Mouse (Mus musculus) G1E (cell line): Measurements from ENCODE around the gene Sec61a2. TPM values are rescaled to one million over a fixed set of nuclear protein-coding genes. Genes with fewer than 3 reads are reported as not detected.

Experiments used
- ATAC-seq: 2 replicates; pipeline ENCODE4 v1.8.0; 2016; ENCODE audit warnings: mild to moderate bottlenecking; ENCODE audit not compliant: insufficient number of reproducible peaks, poor library complexity, low FRiP score, severe bottlenecking; ENCODE audit errors: extremely low read depth
- DNase-seq: peaks from one replicate; pipeline ENCODE4 v3.0.0; 2012; ENCODE audit warnings: low spot score
- H3K27me3 ChIP-seq: 2 replicates; pipeline ENCODE4 v1.6.1; 2012; ENCODE audit warnings: mild to moderate bottlenecking, low read length, inconsistent platforms; ENCODE audit not compliant: insufficient read depth
- H3K36me3 ChIP-seq: replicated peaks from 2 replicates; pipeline ENCODE3; 2012; ENCODE audit warnings: mild to moderate bottlenecking, inconsistent platforms
- H3K4me1 ChIP-seq: 2 replicates; pipeline ENCODE4 v1.6.1; 2012; ENCODE audit warnings: low read depth, low read length, inconsistent platforms, mixed read lengths; ENCODE audit not compliant: insufficient read depth
- H3K4me3 ChIP-seq: 2 replicates; pipeline ENCODE4 v1.5.1; 2012; ENCODE audit warnings: low read depth, mild to moderate bottlenecking, inconsistent platforms, low read length, moderate library complexity, mixed read lengths
- H3K9me3 ChIP-seq: replicated peaks from 2 replicates; pipeline ENCODE4 v1.6.1; 2012; ENCODE audit warnings: inconsistent platforms
- CTCF ChIP-seq: IDR thresholded peaks from 2 replicates; pipeline ENCODE4 v1.5.1; 2012; ENCODE audit warnings: low read depth, low read length, inconsistent platforms, mixed read lengths
- GATA1 ChIP-seq: IDR thresholded peaks from 2 replicates; pipeline ENCODE4 v1.6.1; 2012; ENCODE audit warnings: borderline replicate concordance, low read length, inconsistent platforms, mixed read lengths
- GATA2 ChIP-seq: IDR thresholded peaks from 2 replicates; pipeline ENCODE4 v1.6.1; 2012; ENCODE audit warnings: low read depth, low read length, inconsistent platforms, borderline replicate concordance
- POLR2AphosphoS5 ChIP-seq: IDR thresholded peaks from 2 replicates; pipeline ENCODE4 v1.6.1; 2012; ENCODE audit warnings: low read depth, low read length, inconsistent platforms; ENCODE audit not compliant: insufficient replicate concordance
- TAL1 ChIP-seq: conservative IDR thresholded peaks from 2 replicates; pipeline ENCODE4 v1.6.1; 2012; ENCODE audit warnings: low read depth, low read length, inconsistent platforms, mixed read lengths
- polyA plus RNA-seq: library from polyadenylated mRNA; stranded (reverse); fragments of >175 nt; gene quantifications from 2 replicates; pipeline ENCODE4 v1.2.3, GENCODE M21; 2012
- total RNA-seq, 2 experiments: library from RNA; stranded (forward) in 1 of 2; stranded (reverse) in 1 of 2; fragments of 200-1000 nt in 1 of 2; fragments of >200 nt in 1 of 2; fragmentation: Nextera tagmentation in 1 of 2; gene quantifications; 2 replicates each; pipeline ENCODE4 v1.2.3; 2014 to 2017

The Sec61a2 gene
- total and polyA plus RNA-seq, 3 experiments: 2.9 to 116 (median 46.5) TPM

GRCm38 (mm10) chr2:5939319-5939718 lies 44.1 kb upstream of the Sec61a2 start:
- ATAC-seq (no peak), DNase-seq (no peak)
- TF ChIP-seq GATA1 (no peak), TAL1 (no peak), CTCF (no peak), POLR2AphosphoS5 (no peak), GATA2 (no peak)
- Histone ChIP-seq H3K27me3 (peaks cover 32% of the 10 kb centered on the region), H3K9me3 (no peaks in the 10 kb centered on the region), H3K36me3 (no peaks in the 10 kb centered on the region), H3K4me3 (no peak overlapping the region), H3K4me1 (no peaks in the 10 kb centered on the region; the same call in 1 of the 2 replicates)

GRCm38 (mm10) chr2:5936550-5936949 lies 41.3 kb upstream of the Sec61a2 start:
- peaks cover 13% of the 10 kb centered on the region for H3K27me3 ChIP-seq
- no peaks in the 10 kb centered on the region for H3K9me3 ChIP-seq
- no peaks in the 10 kb centered on the region for H3K36me3 ChIP-seq
- no peak for TF ChIP-seq CTCF
- no peak for TF ChIP-seq POLR2AphosphoS5
- TF ChIP-seq GATA1: no peak
- no peak for TF ChIP-seq GATA2
- TF ChIP-seq TAL1: no peak
- H3K4me3 ChIP-seq: no peak overlapping the region
- DNase-seq (no peak), ATAC-seq (no peak)
- no peaks in the 10 kb centered on the region for H3K4me1 ChIP-seq

GRCm38 (mm10) chr2:5936068-5936467 lies 40.8 kb upstream of the Sec61a2 start:
- DNase-seq (no peak), ATAC-seq (no peak)
- Histone ChIP-seq H3K9me3 (no peaks in the 10 kb centered on the region), H3K27me3 (peaks cover 13% of the 10 kb centered on the region), H3K4me3 (no peak overlapping the region), H3K36me3 (no peaks in the 10 kb centered on the region), H3K4me1 (no peaks in the 10 kb centered on the region)
- TF ChIP-seq TAL1 (no peak), CTCF (no peak), POLR2AphosphoS5 (no peak), GATA1 (no peak), GATA2 (no peak)

GRCm38 (mm10) chr2:5934936-5935335 lies 39.7 kb upstream of the Sec61a2 start:
- no peaks in the 10 kb centered on the region for H3K9me3 ChIP-seq
- H3K4me1 ChIP-seq: no peaks in the 10 kb centered on the region
- H3K4me3 ChIP-seq: no peak overlapping the region
- DNase-seq (no peak), ATAC-seq (no peak)
- no peak for TF ChIP-seq POLR2AphosphoS5
- no peak for TF ChIP-seq GATA2
- TF ChIP-seq TAL1: no peak
- TF ChIP-seq CTCF: no peak
- TF ChIP-seq GATA1: no peak
- peaks cover 10% of the 10 kb centered on the region for H3K27me3 ChIP-seq
- no peaks in the 10 kb centered on the region for H3K36me3 ChIP-seq

- H3K27me3 ChIP-seq: peaks cover 14% of the 10 kb centered on the region
- no peaks in the 10 kb centered on the region for H3K9me3 ChIP-seq
- DNase-seq: no peak
- H3K4me1 ChIP-seq: no peaks in the 10 kb centered on the region
- TF ChIP-seq GATA1 (no peak), GATA2 (no peak), POLR2AphosphoS5 (no peak), TAL1 (no peak), CTCF (no peak)
- H3K4me3 ChIP-seq: no peak overlapping the region
- ATAC-seq: no peak
- H3K36me3 ChIP-seq: no peaks in the 10 kb centered on the region
Observed at GRCm38 (mm10) chr2:5931938-5932337, 36.7 kb upstream of the Sec61a2 start.

- no peak for ATAC-seq
- no peak for DNase-seq
- Histone ChIP-seq H3K27me3 (peaks cover 10% of the 10 kb centered on the region), H3K4me1 (no peaks in the 10 kb centered on the region), H3K9me3 (no peaks in the 10 kb centered on the region), H3K4me3 (no peak overlapping the region), H3K36me3 (no peaks in the 10 kb centered on the region)
- TF ChIP-seq GATA2: no peak
- no peak for TF ChIP-seq CTCF
- no peak for TF ChIP-seq GATA1
- no peak for TF ChIP-seq POLR2AphosphoS5
- TF ChIP-seq TAL1: no peak
Observed at GRCm38 (mm10) chr2:5930291-5931054, 35.2 kb upstream of the Sec61a2 start.

- no peaks in the 10 kb centered on the region for H3K4me1 ChIP-seq
- no peak for ATAC-seq
Observed at GRCm38 (mm10) chr2:5929793-5930192, 34.6 kb upstream of the Sec61a2 start.

More at GRCm38 (mm10) chr2:5929793-5930192, 34.6 kb upstream of the Sec61a2 start:
- Histone ChIP-seq H3K36me3 (no peaks in the 10 kb centered on the region), H3K27me3 (peaks cover 10% of the 10 kb centered on the region), H3K4me3 (no peak overlapping the region), H3K9me3 (no peaks in the 10 kb centered on the region)
- DNase-seq: no peak
- no peak for TF ChIP-seq GATA1
- no peak for TF ChIP-seq CTCF
- TF ChIP-seq GATA2: no peak
- no peak for TF ChIP-seq TAL1
- TF ChIP-seq POLR2AphosphoS5: no peak
